Mouse (Mus musculus) forebrain, embryonic 13.5 days (tissue): ENCODE results near the gene Mtfr2. TPM values are rescaled to one million over a fixed set of nuclear protein-coding genes. Genes with fewer than 3 reads are reported as not detected.

Experiments
- ATAC-seq: fragments of 200-750 bp; cut with Nextera tagmentation; 2 replicates; pipeline ENCODE4 v1.8.0; 2017
- H3K27ac ChIP-seq: fragments of 300-500 bp; sonication (generic); 2 replicates; pipeline ENCODE4 v1.5.1; 2015; ENCODE audit warnings: inconsistent platforms, mild to moderate bottlenecking, moderate library complexity
- H3K27me3 ChIP-seq: fragments of 300-500 bp; sonication (generic); 2 replicates; pipeline ENCODE4 v1.6.1; 2015; ENCODE audit warnings: mild to moderate bottlenecking, inconsistent platforms
- H3K36me3 ChIP-seq: fragments of 300-500 bp; sonication (generic); 2 replicates; pipeline ENCODE4 v1.6.1; 2015; ENCODE audit warnings: mild to moderate bottlenecking, inconsistent platforms; ENCODE audit not compliant: poor library complexity, severe bottlenecking
- H3K4me1 ChIP-seq: fragments of 300-500 bp; sonication (generic); 2 replicates; pipeline ENCODE4 v1.6.1; 2015; ENCODE audit warnings: inconsistent platforms
- H3K4me2 ChIP-seq: fragments of 300-500 bp; sonication (generic); 2 replicates; pipeline ENCODE4 v1.6.1; 2015; ENCODE audit warnings: inconsistent platforms, mild to moderate bottlenecking, moderate library complexity
- H3K4me3 ChIP-seq: fragments of 300-500 bp; sonication (generic); 2 replicates; pipeline ENCODE4 v1.5.1; 2015; ENCODE audit warnings: mild to moderate bottlenecking, inconsistent platforms
- H3K9ac ChIP-seq: fragments of 300-500 bp; sonication (generic); 2 replicates; pipeline ENCODE4 v1.6.1; 2015; ENCODE audit warnings: mild to moderate bottlenecking, inconsistent platforms
- H3K9me3 ChIP-seq: fragments of 300-500 bp; sonication (generic); replicated peaks from 2 replicates; pipeline ENCODE4 v1.6.1; 2016; ENCODE audit warnings: inconsistent platforms
- WGBS: fragments of 180-500 bp; shearing (Covaris S2); methylation state at CpG from one replicate; pipeline ENCODE4 v1.1.7; 2015; 5-methylcytosine and 5-hydroxymethylcytosine counted together
- polyA plus RNA-seq: library from polyadenylated mRNA; unstranded; fragments of >200 nt; fragmentation: Nextera tagmentation; extraction: Ambion mirVana; gene quantifications from 2 replicates; pipeline ENCODE4 v1.2.1, GENCODE M21; 2015

The Mtfr2 gene
- polyA plus RNA-seq, 1 experiment from 2014 or later, result 2.6 TPM

DNA sequence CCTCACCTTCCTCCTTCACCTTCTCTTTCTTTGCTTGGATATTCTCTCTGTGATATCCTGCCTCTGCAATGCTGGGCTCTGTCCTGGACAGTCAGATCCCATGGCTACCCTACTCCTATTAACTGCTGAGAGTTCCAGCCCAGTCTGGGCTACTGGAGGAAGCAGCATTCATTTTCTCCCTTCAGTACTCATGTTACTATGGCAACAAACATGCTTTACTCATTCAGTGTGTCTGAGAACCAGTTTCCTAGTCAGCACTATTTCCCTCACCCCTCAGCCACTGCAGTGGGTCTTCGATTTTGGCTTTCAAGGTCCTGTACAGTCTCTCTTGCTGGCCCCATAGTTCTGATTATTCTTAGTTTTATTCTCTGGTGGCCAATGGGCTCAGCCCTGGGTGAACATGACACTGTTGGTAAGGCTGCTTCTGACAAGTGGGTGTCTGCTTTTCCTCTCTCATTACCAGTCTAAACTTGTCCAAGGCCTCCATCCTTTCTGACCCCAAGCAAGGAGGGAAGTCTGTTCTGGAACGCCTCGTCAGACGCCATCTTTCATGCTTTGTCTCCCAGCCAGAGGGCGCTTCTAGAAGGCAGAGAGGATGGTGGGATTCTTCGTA lies 35.3 kb downstream of the Mtfr2 start:
- H3K9ac ChIP-seq, result no peak overlapping the region
- no peaks in the 10 kb centered on the region for H3K9me3 ChIP-seq
- H3K27me3 ChIP-seq, result no peaks in the 10 kb centered on the region
- peak; percentile 74 for ATAC-seq
- H3K27ac ChIP-seq, result no peak overlapping the region
- no peaks in the 10 kb centered on the region for H3K36me3 ChIP-seq
- peaks cover 15% of the 10 kb centered on the region for H3K4me1 ChIP-seq
- no peak overlapping the region for H3K4me2 ChIP-seq
- 78% methylated on average over 6 of the region's 6 CpGs for WGBS
- H3K4me3 ChIP-seq, result no peak overlapping the region

DNA sequence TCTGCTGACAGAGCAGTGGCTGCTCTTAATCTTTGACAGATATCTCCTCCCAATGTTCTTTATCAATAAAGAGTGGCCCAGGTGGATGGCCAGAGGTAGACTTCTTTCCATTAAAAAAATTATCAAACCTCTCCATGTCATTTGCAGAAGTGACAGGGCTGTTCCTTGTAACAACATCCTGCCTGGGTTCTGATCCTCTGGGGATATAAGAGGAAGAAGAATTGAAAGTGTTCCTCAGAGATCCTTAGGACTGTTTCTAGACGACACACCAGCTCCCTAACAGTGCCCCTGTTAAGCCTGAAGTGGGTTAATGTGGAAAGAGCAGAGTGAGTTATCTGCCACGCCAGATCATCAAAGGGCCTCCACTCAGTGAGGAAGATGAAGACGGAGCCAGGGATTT lies 43.0 kb downstream of the Mtfr2 start:
- H3K27ac ChIP-seq, result no peak overlapping the region
- no peaks in the 10 kb centered on the region for H3K27me3 ChIP-seq
- no peak overlapping the region for H3K9ac ChIP-seq
- H3K9me3 ChIP-seq, result no peaks in the 10 kb centered on the region
- H3K4me3 ChIP-seq, result no peak overlapping the region
- 76% methylated on average over 3 of the region's 3 CpGs for WGBS
- H3K4me2 ChIP-seq, result no peak overlapping the region
- no peak for ATAC-seq
- no peaks in the 10 kb centered on the region for H3K36me3 ChIP-seq
- H3K4me1 ChIP-seq, result no peaks in the 10 kb centered on the region

- no peak overlapping the region for H3K27ac ChIP-seq
- no peaks in the 10 kb centered on the region for H3K36me3 ChIP-seq
- H3K4me1 ChIP-seq, result peaks cover 9% of the 10 kb centered on the region; the same call in 1 of the 2 replicates
- no peak for ATAC-seq
- no peak overlapping the region for H3K4me3 ChIP-seq
- H3K9ac ChIP-seq, result no peak overlapping the region
- no peaks in the 10 kb centered on the region for H3K27me3 ChIP-seq
- WGBS, result 89% methylated on average over 5 of the region's 5 CpGs
- H3K4me2 ChIP-seq, result no peak overlapping the region
- H3K9me3 ChIP-seq, result no peaks in the 10 kb centered on the region
Measured at GRCm38 (mm10) chr10:20394815-20395214, 47.2 kb downstream of the Mtfr2 start.

DNA sequence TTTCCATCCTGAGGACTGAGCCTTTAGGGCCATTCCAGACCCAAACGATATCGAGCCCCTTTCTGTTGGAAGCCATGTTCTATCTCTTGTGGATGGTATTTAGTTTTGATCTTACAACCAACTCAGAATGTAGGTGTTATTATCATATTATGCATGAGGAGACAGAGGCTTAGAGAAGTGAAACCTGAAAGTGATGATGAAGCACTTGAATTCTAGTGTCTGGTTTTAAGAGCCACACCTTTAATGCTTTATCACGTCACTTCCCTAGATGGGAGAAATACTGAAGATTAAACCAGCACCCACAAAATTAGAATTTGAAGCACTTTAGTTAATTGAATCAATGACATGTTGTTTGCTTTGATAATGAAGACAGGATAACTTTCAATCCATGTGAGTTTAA lies 48.2 kb downstream of the Mtfr2 start:
- ATAC-seq, result no peak
- no peak overlapping the region for H3K4me2 ChIP-seq
- no peaks in the 10 kb centered on the region for H3K27me3 ChIP-seq
- peaks cover 9% of the 10 kb centered on the region; the same call in 1 of the 2 replicates for H3K4me1 ChIP-seq
- no peaks in the 10 kb centered on the region for H3K9me3 ChIP-seq
- no peak overlapping the region for H3K9ac ChIP-seq
- H3K4me3 ChIP-seq, result no peak overlapping the region
- H3K36me3 ChIP-seq, result no peaks in the 10 kb centered on the region
- no peak overlapping the region for H3K27ac ChIP-seq
- WGBS, result 94% methylated on average over 3 of the region's 3 CpGs

GRCm38 (mm10) chr10:20398224-20398623 lies 50.7 kb downstream of the Mtfr2 start:
- no peak overlapping the region for H3K4me3 ChIP-seq
- H3K27ac ChIP-seq, result no peak overlapping the region
- H3K4me1 ChIP-seq, result peaks cover 9% of the 10 kb centered on the region; the same call in 1 of the 2 replicates
- no peaks in the 10 kb centered on the region for H3K9me3 ChIP-seq
- 83% methylated on average over 6 of the region's 6 CpGs for WGBS
- H3K36me3 ChIP-seq, result no peaks in the 10 kb centered on the region
- no peak for ATAC-seq
- no peak overlapping the region for H3K4me2 ChIP-seq
- no peaks in the 10 kb centered on the region for H3K27me3 ChIP-seq
- no peak overlapping the region for H3K9ac ChIP-seq

GRCm38 (mm10) chr10:20398641-20399390 lies 51.2 kb downstream of the Mtfr2 start:
- Histone ChIP-seq H3K9me3 (no peaks in the 10 kb centered on the region), H3K4me2 (no peak overlapping the region), H3K4me3 (no peak overlapping the region), H3K36me3 (no peaks in the 10 kb centered on the region), H3K27me3 (no peaks in the 10 kb centered on the region), H3K27ac (no peak overlapping the region), H3K9ac (no peak overlapping the region), H3K4me1 (peaks cover 9% of the 10 kb centered on the region; the same call in 1 of the 2 replicates)
- ATAC-seq, result peak; percentile 30; the same call in 1 of the 2 replicates
- WGBS, result 69% methylated on average over 12 of the region's 12 CpGs

DNA sequence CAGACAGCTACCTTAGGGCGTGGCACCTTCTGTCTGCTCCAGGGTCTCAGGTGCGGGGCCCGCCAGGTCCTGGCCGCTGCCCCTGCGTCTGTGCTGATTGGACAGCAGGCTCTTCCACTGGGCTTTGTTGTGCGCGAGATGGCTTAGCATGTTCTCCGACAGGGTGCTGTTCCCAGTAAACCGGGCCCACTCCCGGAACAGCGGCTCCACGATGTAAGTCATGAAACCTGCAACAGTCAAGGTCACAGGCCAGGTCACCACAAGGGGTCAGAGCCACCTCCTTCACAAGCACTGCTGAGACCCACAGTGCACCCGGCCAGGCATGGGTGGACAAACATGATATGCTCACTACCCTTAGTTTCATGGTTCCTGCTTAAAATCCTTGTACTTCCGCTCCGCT lies 52.8 kb downstream of the Mtfr2 start:
- H3K9ac ChIP-seq, result no peak overlapping the region
- no peaks in the 10 kb centered on the region for H3K27me3 ChIP-seq
- no peak for ATAC-seq
- no peak overlapping the region for H3K4me3 ChIP-seq
- H3K4me2 ChIP-seq, result no peak overlapping the region
- peaks cover 9% of the 10 kb centered on the region; the same call in 1 of the 2 replicates for H3K4me1 ChIP-seq
- 69% methylated on average over 15 of the region's 15 CpGs for WGBS
- no peaks in the 10 kb centered on the region for H3K36me3 ChIP-seq
- H3K9me3 ChIP-seq, result no peaks in the 10 kb centered on the region; the same call in 1 of the 2 replicates
- H3K27ac ChIP-seq, result no peak overlapping the region

DNA sequence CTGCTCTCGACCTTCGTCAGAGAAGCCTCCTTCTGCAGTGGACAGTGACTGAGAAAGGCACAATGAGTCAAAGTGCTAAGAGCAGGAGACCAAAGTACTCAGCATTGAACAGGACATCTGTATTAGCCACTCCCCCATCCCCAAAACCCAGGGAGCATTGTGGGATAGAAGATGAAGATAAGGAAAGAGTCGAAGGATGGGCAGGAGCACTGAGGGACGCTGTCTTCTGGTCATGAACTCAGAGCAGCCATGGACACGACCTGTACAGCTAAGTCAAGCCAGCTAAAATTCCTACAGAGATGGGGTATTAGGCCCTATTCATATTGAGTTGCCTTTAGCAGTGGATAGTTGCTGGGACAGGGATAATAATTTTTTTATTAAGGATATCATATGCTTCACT lies 55.4 kb downstream of the Mtfr2 start:
- Histone ChIP-seq H3K27ac (no peak overlapping the region), H3K4me2 (no peak overlapping the region), H3K4me3 (no peak overlapping the region), H3K36me3 (no peaks in the 10 kb centered on the region), H3K4me1 (peaks cover 9% of the 10 kb centered on the region; the same call in 1 of the 2 replicates), H3K9ac (no peak overlapping the region), H3K27me3 (no peaks in the 10 kb centered on the region), H3K9me3 (no peaks in the 10 kb centered on the region; the same call in 1 of the 2 replicates)
- WGBS, result 82% methylated on average over 5 of the region's 5 CpGs
- no peak for ATAC-seq

- Histone ChIP-seq H3K4me1 (no peaks in the 10 kb centered on the region), H3K36me3 (no peaks in the 10 kb centered on the region), H3K9me3 (no peaks in the 10 kb centered on the region; the same call in 1 of the 2 replicates), H3K4me2 (no peak overlapping the region), H3K27me3 (no peaks in the 10 kb centered on the region), H3K27ac (no peak overlapping the region), H3K9ac (no peak overlapping the region), H3K4me3 (no peak overlapping the region)
- ATAC-seq, result peak; percentile 89
- WGBS, result 96% methylated on average over 2 of the region's 2 CpGs
Measured at GRCm38 (mm10) chr10:20405471-20405870, 57.9 kb downstream of the Mtfr2 start.

- WGBS, result 86% methylated on average over 3 of the region's 3 CpGs
- H3K9ac ChIP-seq, result no peak overlapping the region
- H3K9me3 ChIP-seq, result peaks cover 6% of the 10 kb centered on the region; the same call in 1 of the 2 replicates
- H3K4me2 ChIP-seq, result no peak overlapping the region
- H3K36me3 ChIP-seq, result no peaks in the 10 kb centered on the region
- no peaks in the 10 kb centered on the region for H3K4me1 ChIP-seq
- H3K4me3 ChIP-seq, result no peak overlapping the region
- H3K27ac ChIP-seq, result no peak overlapping the region
- H3K27me3 ChIP-seq, result no peaks in the 10 kb centered on the region
- ATAC-seq, result no peak
Measured at GRCm38 (mm10) chr10:20408336-20408735, 60.8 kb downstream of the Mtfr2 start.

DNA sequence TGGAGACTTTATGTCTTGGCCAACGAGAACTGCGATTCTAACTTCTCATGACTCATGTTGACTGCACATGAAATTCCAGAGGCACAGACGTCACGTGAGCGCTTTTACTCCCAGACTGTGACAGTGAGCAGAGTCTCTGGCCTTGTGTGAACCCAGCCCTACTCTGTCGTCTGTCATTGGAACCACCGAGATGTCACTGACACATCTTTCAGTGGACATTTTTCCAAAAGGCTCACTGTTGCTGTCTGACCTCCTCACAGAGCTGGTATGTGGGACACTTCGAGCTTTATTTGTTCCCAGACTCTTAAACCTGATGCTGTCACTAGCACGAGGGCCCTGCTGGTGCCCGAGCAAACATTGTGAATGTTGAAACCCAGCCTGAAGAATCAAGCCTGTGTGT lies 61.6 kb downstream of the Mtfr2 start:
- no peak overlapping the region for H3K27ac ChIP-seq
- H3K4me2 ChIP-seq, result no peak overlapping the region
- peaks cover 6% of the 10 kb centered on the region; the same call in 1 of the 2 replicates for H3K9me3 ChIP-seq
- no peak overlapping the region for H3K9ac ChIP-seq
- H3K36me3 ChIP-seq, result no peaks in the 10 kb centered on the region
- no peaks in the 10 kb centered on the region for H3K4me1 ChIP-seq
- ATAC-seq, result no peak
- no peaks in the 10 kb centered on the region for H3K27me3 ChIP-seq
- 92% methylated on average over 10 of the region's 10 CpGs for WGBS
- no peak overlapping the region for H3K4me3 ChIP-seq
